Mouse (Mus musculus): ENCODE measurements around the gene Plppr3.

- TF ChIP-seq CTCF (IDR thresholded peaks at IDR 0.05; ENCODE audit: control insufficient read depth, insufficient read depth, low read length) (no peak), POLR2A (IDR thresholded peaks at IDR 0.05; ENCODE audit: borderline replicate concordance, control insufficient read depth, low read depth, low read length) (no peak)
Measured at GRCm38 (mm10) chr10:79920958-79921535, 46.6 kb upstream of the Plppr3 start, which contains the start of gene R3hdm4.

Data from bone marrow, adult 2 months (tissue).